Mouse (Mus musculus) hindbrain, embryonic 16.5 days (tissue): ENCODE data around the gene Ncam2. TPM values are rescaled to one million over a fixed set of nuclear protein-coding genes. Genes with fewer than 3 reads are reported as not detected.

ENCODE experiments used
- ATAC-seq: fragments of 200-750 bp; cut with Nextera tagmentation; 2 replicates; pipeline ENCODE4 v1.8.0; 2017; ENCODE audit warnings: moderate TSS enrichment, moderate library complexity
- H3K27ac ChIP-seq: fragments of 300-500 bp; sonication (generic); 2 replicates; pipeline ENCODE4 v1.5.1; 2014; ENCODE audit warnings: low read depth, mild to moderate bottlenecking, control low read depth, low read length, moderate library complexity
- H3K27me3 ChIP-seq: fragments of 300-500 bp; sonication (generic); replicated peaks from 2 replicates; pipeline ENCODE4 v1.6.1; 2014; ENCODE audit warnings: low read length; ENCODE audit not compliant: control insufficient read depth, insufficient read depth
- H3K36me3 ChIP-seq: fragments of 300-500 bp; sonication (generic); 2 replicates; pipeline ENCODE4 v1.6.1; 2014; ENCODE audit warnings: mild to moderate bottlenecking, low read length, moderate library complexity, mixed read lengths; ENCODE audit not compliant: control insufficient read depth, insufficient read depth
- H3K4me1 ChIP-seq: fragments of 300-500 bp; sonication (generic); 2 replicates; pipeline ENCODE4 v1.6.1; 2014; ENCODE audit warnings: low read depth, low read length; ENCODE audit not compliant: control insufficient read depth, insufficient read depth
- H3K4me2 ChIP-seq: fragments of 300-500 bp; sonication (generic); 2 replicates; pipeline ENCODE4 v1.6.1; 2014; ENCODE audit warnings: mild to moderate bottlenecking, low read length, control low read depth, moderate library complexity
- H3K4me3 ChIP-seq: fragments of 300-500 bp; sonication (generic); 2 replicates; pipeline ENCODE4 v1.5.1; 2014; ENCODE audit warnings: mild to moderate bottlenecking, low read length, control low read depth, moderate library complexity
- H3K9ac ChIP-seq: fragments of 300-500 bp; sonication (generic); 2 replicates; pipeline ENCODE4 v1.6.1; 2014; ENCODE audit warnings: low read depth, mild to moderate bottlenecking, control low read depth, low read length, moderate library complexity
- H3K9me3 ChIP-seq: fragments of 300-500 bp; sonication (generic); 2 replicates; pipeline ENCODE4 v1.6.1; 2014; ENCODE audit warnings: mild to moderate bottlenecking, low read length, moderate library complexity; ENCODE audit not compliant: control insufficient read depth
- WGBS: fragments of 180-500 bp; shearing (Covaris S2); extraction: QIAGEN DNeasy Blood & Tissue Kit; methylation state at CpG from one replicate; pipeline ENCODE4 v1.1.7; 2014; 5-methylcytosine and 5-hydroxymethylcytosine counted together
- polyA plus RNA-seq: library from polyadenylated mRNA; unstranded; fragments of >200 nt; fragmentation: Nextera tagmentation; extraction: Ambion mirVana; gene quantifications from 2 replicates; pipeline ENCODE4 v1.2.1, GENCODE M21; 2015

The Ncam2 gene
- polyA plus RNA-seq, 1 experiment from 2014 or later = 28.6 TPM

GRCm38 (mm10) chr16:81201992-81202391 lies 1.5 kb downstream of the Ncam2 start:
- peak overlapping the region; percentile 77 for H3K27ac ChIP-seq
- H3K4me2 ChIP-seq = peak overlapping the region; percentile 81
- H3K27me3 ChIP-seq = no peaks in the 10 kb centered on the region
- no peaks in the 10 kb centered on the region for H3K9me3 ChIP-seq
- 3% methylated on average over 4 of the region's 4 CpGs for WGBS
- peak overlapping the region; percentile 83 for H3K9ac ChIP-seq
- ATAC-seq = peak; percentile 43; the same call in 1 of the 2 replicates
- H3K4me1 ChIP-seq = no peaks in the 10 kb centered on the region; the same call in 1 of the 2 replicates
- H3K36me3 ChIP-seq = no peaks in the 10 kb centered on the region
- peak overlapping the region; percentile 72 for H3K4me3 ChIP-seq

DNA sequence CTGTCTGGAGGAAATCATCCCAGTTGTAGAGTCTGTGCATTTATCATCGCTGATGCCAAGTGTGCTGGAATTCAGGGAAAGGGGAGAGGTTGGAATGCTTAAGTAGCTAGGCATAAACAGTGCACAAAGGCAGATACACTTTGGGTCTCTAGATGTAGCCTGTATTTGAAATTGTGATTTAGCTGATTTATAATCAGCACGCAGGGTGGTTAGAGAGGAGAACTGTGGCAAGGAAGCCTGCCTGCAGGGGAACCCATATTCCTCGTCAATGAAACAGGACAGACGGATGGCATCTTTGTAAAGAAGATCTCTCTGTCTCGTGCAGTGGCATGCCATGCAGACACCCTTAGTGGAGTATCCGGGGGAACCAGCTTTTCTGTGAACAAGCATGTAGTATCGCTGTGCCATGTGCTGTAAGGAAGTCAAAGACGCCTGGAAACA lies 2.2 kb downstream of the Ncam2 start:
- Histone ChIP-seq H3K9ac (peak overlapping the region; percentile 83), H3K9me3 (no peaks in the 10 kb centered on the region), H3K27ac (peak overlapping the region; percentile 77), H3K4me2 (peak overlapping the region; percentile 46), H3K4me3 (peak overlapping the region; percentile 72), H3K27me3 (no peaks in the 10 kb centered on the region), H3K36me3 (no peaks in the 10 kb centered on the region), H3K4me1 (no peaks in the 10 kb centered on the region; the same call in 1 of the 2 replicates)
- ATAC-seq = peak; percentile 38
- 26% methylated on average over 8 of the region's 8 CpGs for WGBS

- no peaks in the 10 kb centered on the region; the same call in 1 of the 2 replicates for H3K4me1 ChIP-seq
- H3K4me2 ChIP-seq = peak overlapping the region; percentile 54
- H3K4me3 ChIP-seq = peak overlapping the region; percentile 34
- no peak for ATAC-seq
- no peaks in the 10 kb centered on the region for H3K36me3 ChIP-seq
- no peaks in the 10 kb centered on the region for H3K9me3 ChIP-seq
- no peaks in the 10 kb centered on the region for H3K27me3 ChIP-seq
- H3K9ac ChIP-seq = peak overlapping the region; percentile 41
- peak overlapping the region; percentile 70 for H3K27ac ChIP-seq
- 38% methylated on average over 12 of the region's 12 CpGs for WGBS
Observed at GRCm38 (mm10) chr16:81204405-81205034, 4.0 kb downstream of the Ncam2 start.

- no peak for ATAC-seq
- Histone ChIP-seq H3K9me3 (no peaks in the 10 kb centered on the region), H3K9ac (no peak overlapping the region), H3K4me1 (no peaks in the 10 kb centered on the region), H3K4me2 (no peak overlapping the region), H3K27ac (no peak overlapping the region), H3K27me3 (no peaks in the 10 kb centered on the region), H3K4me3 (no peak overlapping the region), H3K36me3 (no peaks in the 10 kb centered on the region; the same call in 1 of the 2 replicates)
- WGBS = 49% methylated on average over 3 of the region's 3 CpGs
Observed at GRCm38 (mm10) chr16:81221176-81221575, 20.7 kb downstream of the Ncam2 start.

DNA sequence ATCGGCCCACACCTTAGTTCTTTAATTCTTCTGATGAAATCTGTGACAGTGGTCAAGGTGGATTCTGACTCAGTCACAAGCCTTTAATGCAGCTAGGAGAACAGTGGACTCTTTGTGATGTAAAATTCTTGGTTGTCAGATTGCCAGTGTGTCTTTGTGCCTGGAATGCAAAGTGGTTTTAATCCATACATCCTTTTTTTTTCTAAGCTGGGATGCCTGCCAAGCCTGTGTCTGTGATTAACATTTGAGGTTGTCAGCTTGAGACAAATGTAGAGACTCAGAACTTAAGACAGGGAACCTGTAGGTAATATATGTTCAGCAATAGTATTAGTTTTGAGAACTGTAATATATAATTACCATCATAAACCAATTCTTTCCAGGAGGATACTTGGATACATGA lies 23.3 kb downstream of the Ncam2 start:
- H3K27ac ChIP-seq = no peak overlapping the region

DNA sequence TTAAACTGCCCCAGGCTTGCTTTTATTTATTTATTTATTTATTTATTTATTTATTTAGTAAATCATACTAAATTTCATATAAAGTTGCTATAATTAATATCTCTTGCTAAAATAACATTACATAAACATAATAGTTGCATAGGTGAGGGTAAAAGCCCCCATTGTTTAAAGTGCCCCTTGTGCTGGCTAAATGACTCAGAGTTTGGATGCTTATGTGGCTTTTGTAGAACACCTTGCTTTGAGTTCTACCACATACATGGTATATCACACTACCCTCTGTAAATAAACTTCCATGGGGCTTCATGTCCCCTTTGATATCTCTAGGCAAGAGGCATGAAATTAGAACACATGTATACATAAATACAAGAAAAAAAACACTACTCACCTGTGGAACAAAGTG lies 23.8 kb downstream of the Ncam2 start:
- no peaks in the 10 kb centered on the region for H3K4me1 ChIP-seq
- H3K27me3 ChIP-seq = no peaks in the 10 kb centered on the region
- no peaks in the 10 kb centered on the region for H3K9me3 ChIP-seq
- no peak overlapping the region for H3K4me3 ChIP-seq
- no peak overlapping the region for H3K9ac ChIP-seq
- no peak overlapping the region for H3K27ac ChIP-seq
- no peak for ATAC-seq
- no peak overlapping the region for H3K4me2 ChIP-seq
- H3K36me3 ChIP-seq = no peaks in the 10 kb centered on the region

More for the DNA sequence above, 23.3 kb downstream of the Ncam2 start:
- no peaks in the 10 kb centered on the region for H3K36me3 ChIP-seq
- no peaks in the 10 kb centered on the region for H3K4me1 ChIP-seq
- no peaks in the 10 kb centered on the region for H3K9me3 ChIP-seq
- 16% methylated on average over 1 of the region's 1 CpGs for WGBS
- no peaks in the 10 kb centered on the region for H3K27me3 ChIP-seq
- H3K4me2 ChIP-seq = no peak overlapping the region
- H3K9ac ChIP-seq = no peak overlapping the region
- peak; percentile 63 for ATAC-seq
- H3K4me3 ChIP-seq = no peak overlapping the region

GRCm38 (mm10) chr16:81254875-81255274 lies 54.4 kb downstream of the Ncam2 start:
- Histone ChIP-seq H3K27me3 (no peaks in the 10 kb centered on the region), H3K36me3 (no peaks in the 10 kb centered on the region), H3K9ac (no peak overlapping the region), H3K9me3 (no peaks in the 10 kb centered on the region), H3K27ac (no peak overlapping the region), H3K4me2 (no peak overlapping the region), H3K4me1 (no peaks in the 10 kb centered on the region), H3K4me3 (no peak overlapping the region)
- no peak for ATAC-seq

DNA sequence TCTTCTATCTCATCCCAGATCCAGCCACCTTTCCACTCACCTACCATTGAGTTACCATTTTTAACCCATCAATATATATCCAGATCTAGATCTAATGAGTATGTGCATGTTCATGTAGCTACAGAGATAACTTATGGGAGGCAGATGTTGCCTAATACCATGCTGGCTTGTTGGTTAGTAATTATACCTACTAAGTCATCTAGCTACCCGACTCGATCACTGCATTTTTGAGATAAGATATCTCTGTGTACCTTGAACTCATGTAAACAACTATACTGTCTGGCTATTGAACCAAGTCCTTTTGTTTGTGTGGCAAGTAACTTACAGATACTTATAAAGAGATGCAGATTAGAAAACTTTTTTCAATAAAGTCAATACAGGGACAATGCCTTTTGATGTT lies 59.9 kb downstream of the Ncam2 start:
- 91% methylated on average over 2 of the region's 2 CpGs for WGBS
- no peak for ATAC-seq

DNA sequence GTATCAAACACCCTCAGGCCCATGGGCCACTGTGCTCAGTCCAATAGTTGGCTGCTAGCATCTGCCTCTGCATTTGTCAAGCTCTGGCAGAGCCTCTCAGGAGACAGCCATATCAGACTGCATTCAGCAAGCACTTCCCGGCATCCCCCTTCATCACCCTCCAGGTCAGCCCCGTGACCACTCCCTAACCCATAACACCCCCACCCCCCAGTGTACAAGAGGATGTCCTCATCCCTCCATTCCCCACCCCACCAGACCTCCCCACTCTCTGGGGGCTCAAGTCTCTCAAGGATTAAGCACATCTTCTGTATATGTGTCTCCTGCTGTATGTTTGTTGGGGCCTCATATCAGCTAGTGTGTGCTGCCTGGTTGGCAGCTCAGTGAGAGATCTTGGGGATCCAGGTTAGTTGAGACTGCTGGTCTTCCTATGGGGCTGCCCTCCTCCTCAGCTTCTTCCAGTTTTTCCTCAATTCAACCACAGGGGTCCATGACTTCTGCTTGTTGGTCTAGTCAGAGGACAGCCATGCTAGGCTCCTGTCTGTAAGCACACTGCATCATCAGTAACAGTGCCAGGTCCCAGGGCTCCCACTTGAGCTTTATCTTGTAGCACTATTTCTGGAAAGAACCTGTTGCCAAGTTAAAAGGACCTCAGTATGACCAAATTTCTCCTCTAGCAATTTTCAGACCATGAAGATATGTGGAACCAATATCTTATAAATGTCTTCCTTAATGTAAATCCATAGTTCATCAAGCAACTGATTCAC lies 73.3 kb downstream of the Ncam2 start:
- Histone ChIP-seq H3K36me3 (no peaks in the 10 kb centered on the region), H3K4me1 (no peaks in the 10 kb centered on the region; the same call in 1 of the 2 replicates), H3K9me3 (no peaks in the 10 kb centered on the region), H3K27ac (no peak overlapping the region), H3K4me3 (no peak overlapping the region), H3K27me3 (no peaks in the 10 kb centered on the region), H3K9ac (no peak overlapping the region), H3K4me2 (no peak overlapping the region)
- peak; percentile 65 for ATAC-seq
- WGBS = 76% methylated on average over 2 of the region's 2 CpGs

More for the DNA sequence above, 59.9 kb downstream of the Ncam2 start:
- Histone ChIP-seq H3K27me3 (no peaks in the 10 kb centered on the region), H3K4me1 (no peaks in the 10 kb centered on the region), H3K4me2 (no peak overlapping the region), H3K4me3 (no peak overlapping the region), H3K9ac (no peak overlapping the region), H3K27ac (no peak overlapping the region), H3K36me3 (no peaks in the 10 kb centered on the region), H3K9me3 (no peaks in the 10 kb centered on the region)
